Mouse (Mus musculus): ENCODE results near the gene Pde4b.

- TF ChIP-seq HCFC1 (IDR thresholded peaks at IDR 0.05; ENCODE audit: borderline replicate concordance, insufficient read depth, low read length) (no peak), ZNF384 (IDR thresholded peaks at IDR 0.05; ENCODE audit: low read depth, low read length) (no peak)
Measured at GRCm38 (mm10) chr4:102321340-102321739, 234.0 kb downstream of the Pde4b start.
